Mouse (Mus musculus) lung, adult 2 months (tissue): ENCODE results near the gene Ephb4.

ENCODE experiments used
- CTCF ChIP-seq: fragments of 200-500 bp; IDR thresholded peaks from 2 replicates; pipeline ENCODE4 v1.5.1; 2011; ENCODE audit warnings: mild to moderate bottlenecking, low read length, control low read depth; ENCODE audit not compliant: insufficient read depth
- POLR2A ChIP-seq: fragments of 200-500 bp; IDR thresholded peaks from 2 replicates; pipeline ENCODE4 v1.6.1; 2011; ENCODE audit warnings: low read depth, mild to moderate bottlenecking, control low read depth, low read length, borderline replicate concordance; ENCODE audit errors: extremely low read depth

DNA sequence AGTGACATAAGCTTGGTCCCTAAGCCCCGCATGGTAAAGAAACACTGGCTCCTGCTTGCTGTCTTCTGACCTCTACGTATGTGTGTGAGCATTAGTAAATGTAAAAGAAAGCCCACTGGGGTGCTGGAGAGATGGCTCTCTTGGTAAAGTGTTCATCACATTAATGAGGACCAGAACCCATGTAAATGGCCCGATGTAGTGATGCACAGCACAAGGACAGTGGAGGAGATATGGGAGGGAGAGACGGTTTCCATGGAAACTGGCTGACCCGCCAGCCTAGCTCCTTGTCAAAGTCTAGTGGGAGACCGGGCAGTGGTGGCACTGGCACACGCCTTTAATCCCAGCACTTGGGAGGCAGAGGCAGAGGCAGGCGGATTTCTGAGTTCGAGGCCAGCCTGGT, 26.8 kb downstream of the Ephb4 start:
- no peak for TF ChIP-seq CTCF
- no peak for TF ChIP-seq POLR2A
